Mouse (Mus musculus): ENCODE results near the gene 4930524B15Rik.

GRCm38 (mm10) chr11:32001181-32001910 lies 36.0 kb downstream of the 4930524B15Rik start:
- TF ChIP-seq EP300 (IDR thresholded peaks at IDR 0.05; ENCODE audit: low read depth), result no peak
- no peak for TF ChIP-seq CTCF (IDR thresholded peaks at IDR 0.05; ENCODE audit: low read depth)
